Mouse (Mus musculus) retina, postnatal 1 day (tissue): ENCODE measurements at regions not wholly inside any gene's neighbourhood (a gene's known extent, or its start where the extent isn't known, plus 50 kb on each side); places are given as distances from the start of the nearest gene placed in this dataset.

Experiments used
- DNase-seq: peaks from one replicate; pipeline ENCODE4 v3.0.0-alpha.2; 2012

DNA sequence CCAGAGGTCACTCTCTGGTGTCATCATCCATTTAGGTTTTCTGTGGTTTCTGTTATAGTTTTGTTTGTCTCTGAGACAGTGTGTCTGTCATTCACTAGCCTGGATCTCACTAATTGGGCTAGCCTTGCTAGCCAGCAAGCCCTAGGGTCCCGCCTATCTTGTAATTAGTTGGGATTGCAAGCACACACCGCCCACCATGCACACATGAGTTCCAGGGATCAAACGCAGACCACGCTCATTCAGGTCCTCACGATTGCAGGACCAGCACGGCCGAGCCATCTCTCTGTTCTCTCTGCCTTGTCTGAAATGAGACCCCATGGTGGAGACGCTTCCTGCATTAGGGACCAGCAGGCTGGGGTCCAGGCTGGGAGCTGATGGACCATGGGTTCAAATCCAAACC, 60.9 kb upstream of the Igsf21 start:
- no peak for DNase-seq

DNA sequence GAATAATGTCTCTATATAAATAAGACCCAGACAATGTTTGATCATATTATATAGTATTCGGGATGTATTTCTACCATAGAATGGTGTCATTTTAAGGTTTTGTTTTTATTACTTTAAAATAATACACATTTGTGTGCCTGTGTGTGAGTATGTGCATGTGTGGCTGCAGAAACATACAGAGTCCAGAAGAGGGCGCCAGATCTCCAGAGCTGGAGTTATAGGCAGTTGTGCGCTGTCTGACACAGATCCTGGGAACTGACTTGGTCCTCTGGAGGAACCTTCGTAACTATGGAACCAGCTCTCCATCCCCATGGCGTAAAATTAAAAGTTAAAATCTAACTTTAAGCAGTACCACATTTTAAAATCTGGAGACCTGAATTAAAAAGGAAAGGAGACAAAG, 58.4 kb upstream of the Igsf21 start:
- DNase-seq: no peak

DNA sequence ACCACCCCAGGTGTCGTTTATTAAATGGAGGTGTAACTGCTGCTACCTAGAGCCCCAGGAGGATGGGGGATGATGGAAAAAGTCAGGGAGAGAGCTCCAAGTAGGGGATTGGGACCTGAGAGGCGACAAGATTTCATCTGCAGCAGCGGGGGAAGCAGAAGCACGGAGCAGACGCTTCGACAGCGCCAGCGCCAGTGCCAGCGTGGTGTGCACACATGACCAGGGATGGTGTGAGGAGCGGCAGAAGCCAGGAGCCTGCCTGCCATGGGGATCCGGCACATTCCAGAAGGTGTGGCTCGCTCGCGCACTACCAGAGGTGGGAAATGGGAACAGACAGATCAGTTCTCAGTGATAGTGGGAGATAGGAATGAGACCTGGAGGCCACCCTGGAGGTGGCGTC, 55.1 kb upstream of the Igsf21 start:
- DNase-seq: no peak

DNA sequence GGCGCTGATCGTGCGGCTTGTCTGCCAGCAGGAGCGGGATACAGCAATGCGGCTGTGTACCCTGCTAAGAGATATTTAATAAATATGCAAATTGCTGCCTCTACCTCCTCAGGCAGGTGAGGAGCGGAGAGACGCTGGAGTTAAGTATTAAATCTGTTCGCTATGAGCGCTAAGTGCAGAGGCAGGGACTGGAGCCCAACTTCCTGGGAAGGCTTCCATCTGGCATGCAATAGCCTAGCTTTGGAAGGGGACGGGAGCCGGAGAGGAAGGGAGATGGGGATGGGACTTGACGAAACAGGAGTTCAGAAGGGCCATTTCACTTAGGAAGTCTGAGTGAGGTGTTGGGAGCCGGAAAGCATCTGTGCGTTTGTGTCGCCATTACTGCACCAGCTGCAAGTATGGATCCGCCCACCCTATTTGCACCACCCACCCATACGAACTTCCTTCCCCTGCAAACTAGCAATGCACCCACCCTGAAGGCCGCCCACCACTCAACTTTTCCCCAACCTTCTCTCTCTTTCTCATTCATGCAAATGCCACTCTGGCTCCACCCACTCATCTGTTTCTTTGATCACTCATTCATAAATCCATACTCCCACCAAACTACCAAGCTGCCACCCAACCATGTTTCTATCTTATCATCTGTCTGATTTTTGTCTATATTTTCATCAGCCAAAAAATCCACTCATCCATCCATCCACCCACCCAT, 51.5 kb upstream of the Igsf21 start:
- no peak for DNase-seq
